Mouse (Mus musculus) small intestine, adult 2 months (tissue): ENCODE data around the gene Top2a. TPM values are rescaled to one million over a fixed set of nuclear protein-coding genes. Genes with fewer than 3 reads are reported as not detected.
A peak's percentile ranks its signal among the peaks of the same experiment; 100 is the strongest.

Source experiments
- H3K27ac ChIP-seq: fragments of 200-500 bp; 2 replicates; pipeline ENCODE4 v1.5.1; 2012; ENCODE audit warnings: low read depth, low read length, control low read depth, inconsistent platforms; ENCODE audit not compliant: insufficient read depth
- H3K27me3 ChIP-seq: fragments of 200-500 bp; 2 replicates; pipeline ENCODE4 v1.6.1; 2012; ENCODE audit warnings: mild to moderate bottlenecking, moderate library complexity, low read length, inconsistent platforms; ENCODE audit not compliant: control insufficient read depth, insufficient read depth
- H3K36me3 ChIP-seq: fragments of 200-500 bp; 2 replicates; pipeline ENCODE4 v1.6.1; 2012; ENCODE audit warnings: mild to moderate bottlenecking, low read length, control low read depth, inconsistent platforms; ENCODE audit not compliant: control insufficient read depth, insufficient read depth
- H3K4me1 ChIP-seq: fragments of 200-500 bp; 2 replicates; pipeline ENCODE4 v1.6.1; 2012; ENCODE audit warnings: low read length, inconsistent platforms, mixed read lengths; ENCODE audit not compliant: control insufficient read depth, insufficient read depth, insufficient read length
- H3K4me3 ChIP-seq: fragments of 200-500 bp; 2 replicates; pipeline ENCODE4 v1.5.1; 2012; ENCODE audit warnings: low read depth, mild to moderate bottlenecking, control low read depth, inconsistent platforms, low read length, moderate library complexity
- CTCF ChIP-seq: fragments of 200-500 bp; IDR thresholded peaks from 2 replicates; pipeline ENCODE4 v1.5.1; 2012; ENCODE audit warnings: low read depth, mild to moderate bottlenecking, control low read depth, inconsistent platforms, low read length, moderate library complexity, mixed read lengths; ENCODE audit not compliant: insufficient replicate concordance, insufficient read length; ENCODE audit errors: extremely low read depth
- POLR2A ChIP-seq: fragments of 200-500 bp; IDR thresholded peaks from 2 replicates; pipeline ENCODE4 v1.6.1; 2012; ENCODE audit warnings: low read depth, mild to moderate bottlenecking, control low read depth, inconsistent platforms, low read length, moderate library complexity
- WGBS: fragments of 180-500 bp; shearing (Covaris S2); methylation state at CpG from one replicate; pipeline ENCODE4 v1.1.7; 2018; 5-methylcytosine and 5-hydroxymethylcytosine counted together
- polyA plus RNA-seq: library from polyadenylated mRNA; depleted of rRNA; stranded (reverse); fragments of >200 nt; gene quantifications from 2 replicates; pipeline ENCODE4 v1.2.3, GENCODE M21; 2012

Top2a gene
- polyA plus RNA-seq, 1 experiment: 5.8 TPM

GRCm38 (mm10) chr11:98956340-98956739, 67.6 kb downstream of the Top2a start:
- Histone ChIP-seq H3K4me3 (no peak overlapping the region), H3K36me3 (0 out of 2 replicates have a peak, but pooled peaks cover 2% of the 10 kb centered on the region), H3K27ac (no peak overlapping the region), H3K4me1 (peaks cover 18% of the 10 kb centered on the region), H3K27me3 (no peaks in the 10 kb centered on the region)
- TF ChIP-seq CTCF (no peak), POLR2A (no peak)
- WGBS: 59% methylated on average over 10 of the region's 10 CpGs

DNA sequence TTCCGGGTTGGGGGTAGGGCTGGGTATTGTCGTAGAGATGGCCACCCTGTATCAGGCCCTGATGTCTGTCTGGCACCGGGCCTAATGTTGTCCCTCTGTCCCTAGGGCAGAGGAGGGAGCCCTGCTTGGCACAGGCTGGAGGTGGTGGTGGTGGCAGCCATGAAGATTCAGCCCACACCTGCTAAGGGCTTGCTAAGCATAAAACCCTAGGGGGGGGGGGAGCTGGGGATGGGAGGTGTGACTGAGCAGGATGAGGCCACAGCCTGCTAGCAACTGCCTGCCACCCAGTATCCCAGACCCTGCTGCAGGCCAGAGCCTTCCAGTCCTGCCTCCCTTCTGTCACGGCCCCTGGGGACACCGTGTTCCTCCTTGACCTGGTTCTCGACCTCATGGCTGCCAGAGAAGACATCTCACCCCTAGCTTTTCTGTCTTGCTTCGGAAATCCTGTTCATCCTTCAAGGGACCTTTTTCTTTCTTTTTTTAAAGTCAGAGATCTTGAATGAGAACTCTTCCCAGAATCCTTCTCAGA, 68.2 kb downstream of the Top2a start:
- H3K27ac ChIP-seq: no peak overlapping the region
- H3K4me1 ChIP-seq: peaks cover 21% of the 10 kb centered on the region
- 33% methylated on average over 7 of the region's 7 CpGs for WGBS

DNA sequence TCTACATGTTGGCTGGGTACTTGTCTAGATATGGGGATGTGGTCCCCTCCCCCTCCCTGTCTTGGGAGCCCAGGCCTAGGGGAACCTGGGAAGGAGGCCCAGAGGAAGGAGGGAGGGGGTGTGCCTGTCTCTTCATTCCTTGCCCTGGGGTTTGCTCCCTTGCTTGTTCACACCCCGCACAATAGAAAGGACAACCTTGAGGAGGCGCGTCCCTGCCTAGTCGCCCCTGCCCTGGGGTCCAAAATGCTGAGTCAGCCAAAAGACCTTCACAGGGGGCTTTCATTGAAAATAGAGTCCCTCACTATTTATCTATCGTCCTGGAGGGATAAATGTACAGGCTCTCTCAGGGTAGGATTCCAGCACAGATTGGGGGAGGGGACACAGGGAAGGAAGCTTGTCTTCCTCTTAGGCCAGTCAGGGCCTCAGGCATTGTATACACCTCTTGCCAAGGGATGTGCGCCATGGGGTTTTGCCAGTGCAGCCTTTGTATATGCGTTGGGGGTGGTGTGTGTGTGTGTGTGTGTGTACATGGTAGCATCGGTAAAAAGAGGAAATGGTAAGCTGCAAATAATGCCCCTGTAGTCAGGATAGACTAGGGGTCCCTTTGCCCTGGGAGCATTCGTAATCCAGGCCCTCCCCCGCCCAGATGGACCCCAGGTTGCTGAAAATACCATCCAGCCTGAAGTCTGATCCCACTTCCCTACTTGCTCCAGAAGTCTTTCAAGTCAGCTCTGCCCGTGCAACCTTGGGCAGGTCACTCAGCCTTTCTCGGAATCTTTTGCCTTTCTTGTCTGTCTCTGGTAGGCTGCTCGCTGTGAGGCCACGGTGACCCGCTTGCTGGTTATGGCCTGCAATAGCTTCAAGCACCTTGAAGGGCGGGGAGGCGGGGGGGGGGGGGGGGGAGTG, 68.9 kb downstream of the Top2a start:
- TF ChIP-seq POLR2A (no peak), CTCF (no peak)
- H3K36me3 ChIP-seq: peaks cover 7% of the 10 kb centered on the region
- peaks cover 27% of the 10 kb centered on the region for H3K4me1 ChIP-seq
- H3K4me3 ChIP-seq: no peak overlapping the region
- no peaks in the 10 kb centered on the region for H3K27me3 ChIP-seq
- no peak overlapping the region for H3K27ac ChIP-seq
- WGBS: 48% methylated on average over 17 of the region's 17 CpGs

More for the DNA sequence above, 68.2 kb downstream of the Top2a start:
- no peak for TF ChIP-seq POLR2A
- no peak for TF ChIP-seq CTCF
- no peak overlapping the region for H3K4me3 ChIP-seq
- H3K36me3 ChIP-seq: 0 out of 2 replicates have a peak, but pooled peaks cover 2% of the 10 kb centered on the region
- H3K27me3 ChIP-seq: no peaks in the 10 kb centered on the region

GRCm38 (mm10) chr11:98954373-98954772, 69.6 kb downstream of the Top2a start:
- no peaks in the 10 kb centered on the region for H3K27me3 ChIP-seq
- peaks cover 29% of the 10 kb centered on the region for H3K4me1 ChIP-seq
- no peak overlapping the region for H3K4me3 ChIP-seq
- H3K27ac ChIP-seq: no peak overlapping the region
- 21% methylated on average over 10 of the region's 10 CpGs for WGBS
- peaks cover 8% of the 10 kb centered on the region for H3K36me3 ChIP-seq
- TF ChIP-seq CTCF (peak; percentile 79), POLR2A (no peak)

DNA sequence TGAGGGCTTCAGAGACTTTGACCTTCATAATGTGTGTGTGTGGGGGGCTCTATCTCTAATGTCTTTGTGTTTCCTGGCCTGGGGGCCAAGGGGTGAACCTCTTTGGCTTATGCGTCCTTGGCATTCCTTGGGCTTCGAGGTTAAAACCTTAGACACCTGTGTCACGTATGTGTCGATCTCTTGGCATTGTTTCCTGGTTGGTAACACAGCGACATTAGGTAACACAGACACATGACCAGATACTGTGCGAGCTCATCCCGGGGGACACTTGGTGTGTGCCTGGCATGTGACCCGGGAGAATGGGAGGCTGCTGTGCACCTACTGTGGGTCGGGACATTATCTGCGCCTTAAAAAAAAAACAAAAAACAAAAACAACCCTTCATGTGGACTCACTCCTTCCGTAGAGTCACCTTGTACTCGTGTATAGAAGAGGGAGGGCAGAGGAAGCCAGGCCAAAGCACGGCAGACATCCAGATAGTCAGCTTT, 70.1 kb downstream of the Top2a start:
- no peak overlapping the region for H3K4me3 ChIP-seq
- peaks cover 30% of the 10 kb centered on the region for H3K4me1 ChIP-seq
- no peak for TF ChIP-seq CTCF
- peaks cover 8% of the 10 kb centered on the region for H3K36me3 ChIP-seq
- H3K27me3 ChIP-seq: no peaks in the 10 kb centered on the region
- no peak overlapping the region for H3K27ac ChIP-seq
- 38% methylated on average over 13 of the region's 13 CpGs for WGBS

GRCm38 (mm10) chr11:98953361-98953760, 70.6 kb downstream of the Top2a start:
- no peak for TF ChIP-seq CTCF
- TF ChIP-seq POLR2A: no peak
- Histone ChIP-seq H3K4me1 (peaks cover 32% of the 10 kb centered on the region), H3K36me3 (peaks cover 8% of the 10 kb centered on the region), H3K27me3 (no peaks in the 10 kb centered on the region), H3K4me3 (no peak overlapping the region), H3K27ac (no peak overlapping the region)
- whole genome bisulfite sequencing: 37% methylated on average over 2 of the region's 2 CpGs

GRCm38 (mm10) chr11:98952736-98953135, 71.3 kb downstream of the Top2a start:
- peaks cover 38% of the 10 kb centered on the region for H3K4me1 ChIP-seq
- peaks cover 8% of the 10 kb centered on the region for H3K36me3 ChIP-seq
- no peaks in the 10 kb centered on the region for H3K27me3 ChIP-seq
- H3K27ac ChIP-seq: no peak overlapping the region
- no peak overlapping the region for H3K4me3 ChIP-seq
- no peak for TF ChIP-seq POLR2A
- no peak for TF ChIP-seq CTCF
- WGBS: 73% methylated on average over 2 of the region's 2 CpGs
